Comparison of ENCODE assay signal across 12 mouse cellular contexts in the genomic region with DNA sequence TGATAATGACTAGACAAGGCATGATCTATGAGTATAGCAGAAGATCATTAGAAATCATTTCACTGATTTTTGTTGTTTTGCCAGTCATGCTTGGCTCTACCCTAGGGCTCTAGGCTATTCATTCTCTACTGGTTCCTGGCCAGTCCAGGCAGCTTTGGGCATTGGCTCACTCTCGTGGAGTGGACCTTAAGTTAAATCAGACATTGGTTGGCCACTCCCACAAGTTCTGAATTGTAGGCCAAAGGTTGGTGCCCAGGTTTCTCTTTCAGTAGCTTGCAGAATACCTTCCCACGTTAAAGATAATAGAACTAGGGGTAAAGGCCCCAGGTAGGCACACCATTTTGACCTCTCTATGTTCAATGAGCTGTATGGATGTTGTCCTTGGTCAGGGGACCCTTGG.
"Had no signal": no experiment of that assay in that cellular context is flagged by ENCODE, and none has a peak within 500 bp of the region (broad histone marks: within the 10 kb centered on the region; RNA-seq: fewer than 3 reads in every experiment).

No protein-coding gene starts in this region.

- H3K4me2 ChIP-seq: limb, embryonic 13.5 days; liver, embryonic 13.5 days; midbrain, embryonic 13.5 days; stomach, embryonic 15.5 days had no signal

- H3K9ac ChIP-seq: limb, embryonic 13.5 days; liver, embryonic 13.5 days; midbrain, embryonic 13.5 days; stomach, embryonic 15.5 days had no signal

- H3K27ac ChIP-seq: hindbrain, postnatal 0 days; kidney, postnatal 0 days; layer of hippocampus, adult 2 months; limb, embryonic 13.5 days; liver, embryonic 13.5 days; midbrain, embryonic 13.5 days; stomach, embryonic 15.5 days had no signal

- H3K27me3 ChIP-seq: limb, embryonic 13.5 days; midbrain, embryonic 13.5 days; stomach, embryonic 15.5 days had no signal

- H3K4me3 ChIP-seq: layer of hippocampus, adult 2 months; limb, embryonic 13.5 days; liver, embryonic 13.5 days; midbrain, embryonic 13.5 days; stomach, embryonic 15.5 days had no signal

- ATAC-seq: hindbrain, postnatal 0 days; midbrain, embryonic 13.5 days had no signal

- H3K36me3 ChIP-seq: limb, embryonic 13.5 days; liver, embryonic 13.5 days; midbrain, embryonic 13.5 days; stomach, embryonic 15.5 days had no signal

- DNase-seq: left cerebral cortex, postnatal 4 days; liver, embryonic 13.5 days; lung, adult 18-20 months; right cerebral cortex, postnatal 14 days; thymus, adult 2 months; thymus, postnatal 25 days had no signal

- H3K4me1 ChIP-seq: stomach, embryonic 15.5 days had no signal

- H3K9me3 ChIP-seq: limb, embryonic 13.5 days; liver, embryonic 13.5 days; midbrain, embryonic 13.5 days; stomach, embryonic 15.5 days had no signal
